ENCODE assay signal across 11 mouse cellular contexts in the genomic region with DNA sequence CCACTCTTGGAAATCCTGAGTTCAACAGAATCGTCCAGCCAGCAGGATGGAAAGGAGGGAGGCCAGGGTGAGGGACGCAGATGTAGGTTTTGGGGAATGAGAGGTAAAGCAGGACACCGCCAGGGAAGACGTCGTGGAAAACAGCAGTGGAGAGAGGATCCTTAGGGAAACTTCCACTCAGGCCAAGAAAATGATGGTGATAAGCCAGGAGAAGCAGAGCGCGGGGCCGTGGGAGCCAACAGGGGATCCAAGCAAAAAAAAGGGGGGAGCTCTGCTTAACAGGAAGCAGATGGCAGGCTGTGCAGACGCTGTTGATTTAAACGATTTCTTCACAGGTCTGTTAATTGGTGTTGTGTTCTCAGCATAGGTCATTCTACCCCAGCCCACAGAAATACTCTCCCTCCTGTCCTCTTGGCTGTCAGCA. TPM values are rescaled to one million over a fixed set of nuclear protein-coding genes. Genes with fewer than 3 reads are reported as not detected.
A peak's percentile ranks its signal among the peaks of the same experiment; 100 is the strongest.
DNase-seq lines count a peak whose midpoint lies in the region; ATAC-seq and TF ChIP-seq lines count a peak whose summit lies in the region.
"Had no signal": no experiment of that assay in that cellular context is flagged by ENCODE, and none has a peak within 500 bp of the region (broad histone marks: within the 10 kb centered on the region; RNA-seq: fewer than 3 reads in every experiment).

No protein-coding gene starts in this region.

- H3K27me3 ChIP-seq in midbrain, embryonic 14.5 days (ENCODE audit: control insufficient read depth, insufficient read depth, low read length): no peaks in the 10 kb centered on the region
- H3K27me3 ChIP-seq in midbrain, embryonic 15.5 days (replicated peaks): no peaks in the 10 kb centered on the region
- no peaks in the 10 kb centered on the region for H3K27me3 ChIP-seq in stomach, embryonic 16.5 days (ENCODE audit: control insufficient read depth, insufficient read depth, low read length)
- H3K27me3 ChIP-seq: liver, embryonic 13.5 days had no signal

- peaks cover 17% of the 10 kb centered on the region for H3K36me3 ChIP-seq in midbrain, embryonic 14.5 days (ENCODE audit: control insufficient read depth, insufficient read depth, low read length)
- peaks cover 1% of the 10 kb centered on the region; the same call in 1 of the 2 replicates for H3K36me3 ChIP-seq in midbrain, embryonic 15.5 days (replicated peaks)
- H3K36me3 ChIP-seq in stomach, embryonic 16.5 days (ENCODE audit: control insufficient read depth, insufficient read depth, low read length): peaks cover 7% of the 10 kb centered on the region; the same call in 1 of the 2 replicates

- H3K4me2 ChIP-seq in midbrain, embryonic 14.5 days (ENCODE audit: low read length): no peak overlapping the region
- H3K4me2 ChIP-seq in midbrain, embryonic 15.5 days: no peak overlapping the region
- no peak overlapping the region for H3K4me2 ChIP-seq in stomach, embryonic 16.5 days (ENCODE audit: low read depth, low read length)
- H3K4me2 ChIP-seq: liver, embryonic 13.5 days had no signal

- H3K9ac ChIP-seq in midbrain, embryonic 14.5 days (replicated peaks; ENCODE audit: low read length): no peak overlapping the region
- no peak overlapping the region for H3K9ac ChIP-seq in midbrain, embryonic 15.5 days
- H3K9ac ChIP-seq in stomach, embryonic 16.5 days (ENCODE audit: low read length): no peak overlapping the region; the same call in 1 of the 2 replicates
- H3K9ac ChIP-seq: liver, embryonic 13.5 days had no signal

- ATAC-seq in midbrain, embryonic 14.5 days (ENCODE audit: low FRiP score, low TSS enrichment): no peak
- ATAC-seq in midbrain, embryonic 15.5 days (replicated peaks): no peak
- ATAC-seq in stomach, embryonic 16.5 days (ENCODE audit: insufficient read depth, low FRiP score): peak; percentile 77

- no peaks in the 10 kb centered on the region for H3K9me3 ChIP-seq in midbrain, embryonic 14.5 days (ENCODE audit: control insufficient read depth, low read length)
- no peaks in the 10 kb centered on the region for H3K9me3 ChIP-seq in midbrain, embryonic 15.5 days
- no peaks in the 10 kb centered on the region for H3K9me3 ChIP-seq in stomach, embryonic 16.5 days (replicated peaks; ENCODE audit: control insufficient read depth, low read length)
- H3K9me3 ChIP-seq: liver, embryonic 13.5 days had no signal

- no peaks in the 10 kb centered on the region for H3K4me1 ChIP-seq in midbrain, embryonic 14.5 days (ENCODE audit: control insufficient read depth, insufficient read depth, low read length)
- H3K4me1 ChIP-seq in midbrain, embryonic 15.5 days: 0 out of 2 replicates have a peak, but pooled peaks cover 4% of the 10 kb centered on the region
- peaks cover 21% of the 10 kb centered on the region for H3K4me1 ChIP-seq in stomach, embryonic 16.5 days (ENCODE audit: control insufficient read depth, insufficient read depth, low read length)
- H3K4me1 ChIP-seq: liver, embryonic 13.5 days had no signal

- H3K27ac ChIP-seq in midbrain, embryonic 14.5 days (replicated peaks; ENCODE audit: low read depth, low read length): no peak overlapping the region
- H3K27ac ChIP-seq in midbrain, embryonic 15.5 days: no peak overlapping the region
- peak overlapping the region; percentile 76 for H3K27ac ChIP-seq in stomach, embryonic 16.5 days (ENCODE audit: low read length)
- H3K27ac ChIP-seq in gastrocnemius, adult 2 months: no peak overlapping the region
- H3K27ac ChIP-seq: liver, embryonic 13.5 days had no signal

- peak; percentile 26 to 56 for DNase-seq in gastrocnemius, postnatal 4 days (ENCODE audit: low spot score in 2 of 2)
- no peak for DNase-seq in gastrocnemius, postnatal 10 days
- DNase-seq in midbrain, embryonic 14.5 days: peak; percentile 11
- peak; percentile 23 to 28 for DNase-seq in heart, postnatal 10 days
- DNase-seq in liver: no peak
- no peak for DNase-seq in gastrocnemius, adult 2 months
- DNase-seq: B cell, adult 2 months; gastrocnemius, postnatal 36 days; liver, embryonic 13.5 days had no signal

- no peak overlapping the region for H3K4me3 ChIP-seq in midbrain, embryonic 14.5 days (replicated peaks; ENCODE audit: low read depth, low read length)
- no peak overlapping the region for H3K4me3 ChIP-seq in midbrain, embryonic 15.5 days
- H3K4me3 ChIP-seq in stomach, embryonic 16.5 days (replicated peaks; ENCODE audit: low read length): no peak overlapping the region
- H3K4me3 ChIP-seq in gastrocnemius, adult 2 months: no peak overlapping the region
- H3K4me3 ChIP-seq: liver, embryonic 13.5 days had no signal

- 70% methylated on average over 10 of the region's 10 CpGs for WGBS in midbrain, embryonic 14.5 days
- 58% methylated on average over 10 of the region's 10 CpGs for WGBS in midbrain, embryonic 15.5 days
- 32% methylated on average over 10 of the region's 10 CpGs for WGBS in stomach, embryonic 16.5 days

- no peak for TF ChIP-seq CTCF in gastrocnemius, adult 2 months (IDR thresholded peaks at IDR 0.05)

- intact Hi-C loops in heart, postnatal 10 days (cut with DNase I): no loop called here
- intact Hi-C loops in gastrocnemius, adult 2 months (cut with DNase I): no loop called here

RNA-seq across cellular contexts. Expression of a gene that starts 5.0 kb away (rescaled TPM):
- total RNA-seq in gastrocnemius, postnatal 4 days (2021): not detected
- not detected for total RNA-seq in gastrocnemius, postnatal 10 days (2021)
- not detected in 2 replicates for polyA plus RNA-seq in midbrain, embryonic 14.5 days (2014; fragmentation: Nextera tagmentation; extraction: Ambion mirVana)
- polyA plus RNA-seq in midbrain, embryonic 15.5 days (2015; fragmentation: Nextera tagmentation; extraction: Ambion mirVana): not detected in 2 replicates
- not detected for total RNA-seq in heart, postnatal 10 days (2021)
- not detected in 2 replicates for polyA plus RNA-seq in stomach, embryonic 16.5 days (2015; fragmentation: Nextera tagmentation; extraction: Ambion mirVana)
- not detected for total RNA-seq in gastrocnemius, adult 2 months (2021)
- total RNA-seq: gastrocnemius, postnatal 36 days had no signal
- polyA plus RNA-seq: liver, embryonic 13.5 days had no signal

RNA-seq across cellular contexts. Expression of a gene that starts 20.2 kb away (rescaled TPM):
- 10 to 100 TPM; 30.2 to 33.1 TPM for total RNA-seq in gastrocnemius, postnatal 4 days (2021)
- 10 to 100 TPM; 26.3 to 28.8 TPM for total RNA-seq in gastrocnemius, postnatal 10 days (2021)
- 26.4 and 39.3 TPM in 2 replicates for polyA plus RNA-seq in midbrain, embryonic 14.5 days (2014; fragmentation: Nextera tagmentation; extraction: Ambion mirVana)
- 30.9 and 33.7 TPM in 2 replicates for polyA plus RNA-seq in midbrain, embryonic 15.5 days (2015; fragmentation: Nextera tagmentation; extraction: Ambion mirVana)
- total RNA-seq in heart, postnatal 10 days (2021): 10 to 100 TPM; 24.9 to 28.2 TPM
- polyA plus RNA-seq in stomach, embryonic 16.5 days (2015; fragmentation: Nextera tagmentation; extraction: Ambion mirVana): 76.3 and 77.5 TPM in 2 replicates
- total RNA-seq in gastrocnemius, adult 2 months (2021): 10 to 100 TPM; 27.3 to 31.0 TPM

Comparison
In these comparisons a context has a peak if more than half of its experiments do, and no peak if none do; other contexts are left out.
1. DNase-seq: peak in gastrocnemius, postnatal 4 days (2 of 2), midbrain, embryonic 14.5 days (single experiment) and heart, postnatal 10 days (2 of 2); none in gastrocnemius, postnatal 10 days (single experiment), liver (single experiment) and gastrocnemius, adult 2 months (single experiment).